Mouse (Mus musculus) thymus, adult 2 months (tissue): Measurements from ENCODE around the gene Klhl13.

Experiments
- CTCF ChIP-seq: fragments of 200-500 bp; IDR thresholded peaks from 2 replicates; pipeline ENCODE4 v1.5.1; 2012; ENCODE audit warnings: mild to moderate bottlenecking, control low read depth, low read length, moderate library complexity, borderline replicate concordance; ENCODE audit not compliant: control insufficient read depth, poor library complexity, insufficient read depth; ENCODE audit errors: extremely low read depth
- POLR2A ChIP-seq: fragments of 200-500 bp; IDR thresholded peaks from 2 replicates; pipeline ENCODE4 v1.6.1; 2012; ENCODE audit warnings: mild to moderate bottlenecking, low read length, control low read depth, moderate library complexity; ENCODE audit not compliant: control insufficient read depth, poor library complexity, insufficient read depth; ENCODE audit errors: extremely low read depth

- TF ChIP-seq POLR2A (no peak), CTCF (no peak)
Observed at GRCm38 (mm10) chrX:23409296-23410149, 44.6 kb upstream of the Klhl13 start.
